Mouse (Mus musculus): Measurements from ENCODE around the gene Atxn2l.
"Not testable (repeated sequence)": the region's sequence is repeated elsewhere in the genome, so short reads cannot be mapped to it uniquely, and the experiment has no call there.

The Atxn2l gene

DNA sequence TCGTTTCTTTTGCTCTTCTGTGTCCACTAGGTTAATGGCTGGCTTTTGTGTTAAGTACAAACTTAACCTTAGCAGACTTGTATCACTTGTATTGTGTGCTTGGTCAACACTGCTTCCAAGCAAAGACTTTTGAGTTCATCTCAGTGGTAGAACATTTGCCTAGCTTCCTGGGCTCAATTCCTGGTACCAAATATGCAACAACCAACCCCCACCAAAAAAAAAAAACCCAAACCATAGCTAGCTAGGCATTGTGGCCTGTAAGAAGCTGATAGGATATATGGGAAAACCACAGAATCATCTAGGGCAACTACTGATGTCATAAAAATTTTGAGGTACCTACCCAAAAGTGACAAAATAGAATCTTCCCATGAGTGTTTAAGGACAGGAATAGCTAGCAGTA, 12.2 kb downstream of the Atxn2l start:
- DNase-seq (ENCODE audit: low read depth, low spot score) = no peak

DNA sequence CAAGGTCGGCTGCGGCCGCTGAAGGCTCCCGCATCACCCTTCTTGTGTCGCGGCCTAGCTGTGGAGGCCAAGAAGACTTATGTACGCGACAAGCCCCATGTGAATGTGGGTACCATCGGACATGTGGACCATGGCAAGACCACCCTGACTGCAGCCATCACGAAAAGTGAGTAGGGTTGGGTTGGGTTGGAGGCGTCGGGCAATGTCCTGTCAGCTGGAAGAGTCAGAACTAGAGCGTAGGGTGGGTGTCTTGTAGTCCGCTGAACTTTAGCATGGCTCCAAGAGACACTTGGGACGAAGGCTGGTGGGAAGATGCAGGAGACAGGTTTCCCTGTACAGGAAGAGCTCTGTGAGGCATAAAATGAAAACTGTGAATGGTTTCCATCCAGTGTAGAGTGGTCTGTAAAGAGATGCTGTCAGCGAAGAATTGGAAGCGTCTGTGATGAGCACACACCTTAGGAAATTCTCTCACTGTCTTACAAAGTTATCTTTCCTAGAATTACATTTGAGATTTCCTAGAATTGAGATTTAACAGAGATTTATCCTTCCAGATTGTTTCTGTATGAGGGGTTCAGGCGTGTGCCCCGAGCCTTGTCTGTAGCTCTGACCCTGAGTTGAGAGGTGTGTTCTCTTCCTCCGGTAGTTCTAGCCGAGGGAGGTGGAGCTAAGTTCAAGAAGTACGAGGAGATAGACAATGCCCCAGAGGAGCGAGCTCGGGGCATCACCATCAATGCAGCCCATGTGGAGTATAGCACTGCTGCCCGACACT, 15.4 kb downstream of the Atxn2l start:
- DNase-seq (ENCODE audit: low read depth, low spot score) = not testable (repeated sequence)

DNA sequence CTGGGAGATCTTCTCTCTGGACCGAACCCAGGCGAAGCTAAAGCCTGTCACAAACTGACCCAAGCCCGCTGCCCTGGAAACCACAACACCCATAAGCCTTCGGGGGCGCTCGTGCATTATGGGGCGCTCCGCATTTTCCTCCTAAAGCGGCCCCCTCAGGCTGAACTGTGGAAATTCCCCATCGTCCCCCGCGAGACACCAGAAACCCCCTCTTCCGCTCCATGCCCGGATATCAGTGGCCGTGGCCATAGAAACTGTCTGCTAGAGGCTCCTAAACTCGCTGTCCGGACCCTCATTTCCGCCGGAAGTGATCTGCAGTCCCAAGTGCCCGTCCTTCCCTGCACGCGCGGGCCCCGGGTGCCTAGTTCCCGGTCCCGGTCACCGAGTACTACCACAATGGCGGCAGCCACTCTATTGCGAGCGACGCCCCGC, 16.2 kb downstream of the Atxn2l start, which contains the start of gene Tufm:
Gene Tufm, plus strand, starts transcription at position 310 of the 432 bp plus-strand sequence.
- peak; percentile 96 for DNase-seq (ENCODE audit: low read depth, low spot score)

DNA sequence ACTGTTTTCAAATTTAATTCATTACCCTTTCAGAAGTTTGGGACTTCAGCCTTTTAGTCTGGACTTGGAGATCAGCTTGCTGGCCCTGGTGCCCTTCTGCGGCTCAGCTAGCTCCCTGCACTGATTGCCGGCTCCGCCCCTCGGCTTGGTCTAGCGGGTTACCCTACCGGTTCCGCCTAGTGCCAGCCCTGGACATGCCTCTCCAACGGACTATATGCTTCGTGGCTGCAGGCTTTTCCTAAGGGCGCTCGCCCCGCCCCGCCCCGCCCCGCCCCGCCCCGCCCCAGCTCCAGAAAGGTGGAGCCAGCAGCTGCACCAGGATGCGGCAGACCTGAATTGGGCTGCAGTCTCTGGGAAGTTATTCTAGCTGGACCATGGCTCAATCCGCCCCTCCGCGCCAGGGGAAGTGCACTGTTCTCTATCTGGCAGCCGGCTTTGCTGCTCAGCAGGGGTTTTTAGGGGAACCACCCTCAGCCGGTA, 20.8 kb downstream of the Atxn2l start:
- DNase-seq (ENCODE audit: low read depth, low spot score) = no peak

DNA sequence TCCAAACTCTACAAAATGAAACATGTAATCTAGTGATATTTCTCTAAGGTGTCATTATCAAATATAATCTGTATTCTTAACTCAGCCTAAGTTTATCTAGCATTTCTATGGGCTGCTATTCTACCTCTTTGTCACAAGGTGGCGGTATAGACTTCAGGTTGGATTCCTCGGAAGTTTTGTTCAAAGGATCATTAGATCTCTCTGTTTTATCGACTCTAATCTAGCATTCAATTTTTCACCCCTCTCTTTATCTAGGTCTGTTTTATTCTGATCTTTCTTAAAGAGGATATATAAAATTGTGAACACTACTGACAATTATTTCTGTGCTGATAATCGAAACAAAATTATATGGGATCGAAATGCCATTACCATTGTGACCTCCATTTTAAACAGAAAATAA, 21.5 kb downstream of the Atxn2l start:
- no peak for DNase-seq (ENCODE audit: low read depth, low spot score)

DNA sequence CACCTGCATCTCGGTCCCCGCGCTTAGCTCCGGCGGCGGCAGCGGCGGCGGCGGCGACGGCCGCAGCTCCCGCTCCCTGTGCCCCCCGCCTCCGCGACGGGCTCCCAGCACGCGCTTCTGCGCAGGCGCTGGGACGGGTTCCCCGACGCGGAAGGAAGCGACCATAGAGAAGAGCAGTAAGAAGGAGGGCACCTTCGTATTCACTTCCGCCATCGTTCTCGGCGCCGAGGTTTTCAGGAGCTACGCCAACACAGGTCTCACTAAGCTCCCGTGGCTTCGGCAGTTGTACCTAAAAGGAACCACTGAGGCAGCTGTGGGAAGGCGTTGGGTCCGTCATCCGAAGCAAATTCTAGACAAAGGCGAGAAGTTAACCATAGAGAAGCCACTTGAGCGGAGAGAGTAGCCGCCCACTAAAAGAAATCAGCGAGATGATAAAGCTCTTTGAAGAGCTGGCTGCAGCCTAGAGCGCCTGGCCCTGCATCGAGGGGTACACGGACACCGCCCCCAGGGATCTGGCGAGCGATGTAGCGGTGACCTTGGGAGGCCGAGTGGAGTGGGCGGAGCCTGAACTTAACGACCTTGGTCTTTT, 28.1 kb downstream of the Atxn2l start, which contains the start of gene Sh2b1:
Gene Sh2b1, minus strand, starts transcription at position 432 of the 589 bp plus-strand sequence.
- DNase-seq (ENCODE audit: low read depth, low spot score) = peak; percentile 91

DNA sequence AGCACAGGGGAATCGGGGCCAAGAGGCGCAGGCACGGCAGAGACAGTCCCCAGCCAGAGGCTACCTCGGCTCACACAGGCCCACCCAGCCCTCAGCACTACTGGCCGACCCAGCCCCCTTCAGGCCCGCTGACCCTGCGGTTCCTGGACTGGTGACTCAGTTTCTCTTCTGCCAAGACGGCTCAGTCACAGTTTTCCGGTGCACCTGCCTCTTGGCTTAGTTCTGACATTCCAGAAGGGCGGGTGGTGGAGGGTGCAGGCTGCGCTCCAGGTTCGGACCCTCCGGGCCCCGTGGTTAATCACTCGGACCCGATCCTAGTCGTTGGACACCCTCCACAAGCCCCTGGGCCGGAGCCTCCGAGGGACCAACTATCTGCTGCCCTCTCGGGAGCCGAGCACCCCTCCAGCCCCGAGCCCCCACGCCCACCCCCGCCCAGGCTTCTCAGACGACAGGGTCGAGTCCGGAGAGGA, 28.7 kb downstream of the Atxn2l start:
- no peak for DNase-seq (ENCODE audit: low read depth, low spot score)

DNA sequence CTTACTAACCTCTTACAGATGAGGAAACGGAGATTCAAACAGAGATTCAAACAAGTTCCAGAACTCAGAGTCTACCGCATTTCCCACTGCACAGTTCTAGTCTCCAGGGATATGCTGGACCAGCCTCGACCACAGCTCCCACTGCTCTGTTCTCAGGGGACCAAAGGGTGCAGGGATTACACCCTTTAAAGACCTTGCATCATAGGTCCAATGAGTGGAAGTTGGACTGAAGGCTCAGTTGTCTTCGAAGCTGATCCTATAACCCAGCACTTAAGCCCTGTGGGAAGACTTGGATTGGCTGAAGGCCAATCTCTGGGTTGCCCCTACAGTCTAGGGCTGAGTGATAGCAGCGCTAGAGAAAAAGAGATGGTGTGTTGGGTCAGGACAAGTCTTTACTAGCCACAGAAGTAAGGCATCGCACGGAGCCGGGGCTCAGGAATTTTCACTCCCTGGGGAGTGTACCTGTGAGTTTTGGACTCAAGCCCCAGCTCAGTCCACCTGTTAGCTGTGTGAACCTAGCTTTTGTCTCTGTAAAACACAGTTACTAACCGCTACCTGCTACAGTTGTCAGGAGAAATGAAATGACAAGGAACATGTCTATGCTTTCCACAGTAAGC, 29.7 kb downstream of the Atxn2l start:
- DNase-seq (ENCODE audit: low read depth, low spot score) = no peak

DNA sequence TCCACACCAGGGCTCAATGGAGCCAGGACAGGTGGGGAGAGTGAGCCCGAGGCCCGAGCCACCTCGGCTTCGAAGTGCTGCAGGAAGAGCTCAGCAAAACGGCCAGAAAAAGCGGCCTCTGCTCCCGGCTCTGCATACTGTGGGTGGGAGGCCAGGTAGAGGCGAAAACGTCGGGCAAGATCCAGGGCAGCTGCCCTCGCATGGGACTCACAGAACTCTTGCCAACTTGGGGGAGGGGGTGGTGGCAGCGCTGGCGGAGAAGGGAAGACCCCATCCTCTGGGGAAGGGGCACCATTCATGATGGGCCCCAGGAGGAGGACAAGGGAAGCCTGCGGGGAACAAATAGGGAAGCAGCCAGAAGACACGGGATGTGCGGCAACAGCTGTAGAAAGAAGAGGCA, 30.5 kb downstream of the Atxn2l start:
- no peak for DNase-seq (ENCODE audit: low read depth, low spot score)

DNA sequence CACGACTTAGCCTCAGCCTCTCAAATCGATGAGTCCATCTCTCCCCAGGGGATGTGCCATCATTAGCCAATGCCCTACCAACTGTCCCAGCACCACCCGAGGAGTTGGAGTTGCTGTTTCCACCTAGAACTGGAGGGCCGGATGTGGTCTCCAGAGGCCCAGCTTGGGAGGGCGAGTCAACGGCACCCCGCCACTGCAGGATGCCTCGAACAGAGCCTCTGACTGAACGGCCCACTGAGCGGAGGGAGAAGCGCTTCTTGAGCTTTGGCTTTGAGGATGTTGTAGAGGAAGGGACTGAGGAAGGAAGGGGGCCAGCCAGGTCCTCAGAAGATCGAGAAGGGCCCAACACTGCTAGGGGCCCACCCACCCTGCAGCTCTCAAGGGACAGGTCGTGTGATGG, 30.9 kb downstream of the Atxn2l start:
- DNase-seq (ENCODE audit: low read depth, low spot score) = no peak

DNA sequence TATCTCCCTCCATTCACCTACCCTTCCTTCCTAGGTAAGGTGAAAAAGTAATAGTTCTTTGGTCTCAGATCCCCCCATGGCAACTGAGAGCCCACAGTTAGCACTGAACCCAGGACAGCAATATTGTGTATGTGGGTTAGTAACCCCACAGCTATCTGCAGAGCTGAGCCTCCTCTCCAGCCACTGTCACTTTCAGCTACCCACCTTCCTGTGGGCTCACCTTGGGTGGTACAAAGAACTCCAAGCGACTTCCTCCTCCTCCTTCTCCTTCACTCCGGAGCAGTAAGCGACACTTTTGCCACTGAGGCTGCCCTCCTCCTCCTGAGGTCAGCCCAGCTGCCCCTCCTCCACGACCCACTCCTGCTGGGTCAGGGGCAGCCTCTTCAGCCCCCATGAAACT, 31.4 kb downstream of the Atxn2l start:
- DNase-seq (ENCODE audit: low read depth, low spot score) = no peak

DNA sequence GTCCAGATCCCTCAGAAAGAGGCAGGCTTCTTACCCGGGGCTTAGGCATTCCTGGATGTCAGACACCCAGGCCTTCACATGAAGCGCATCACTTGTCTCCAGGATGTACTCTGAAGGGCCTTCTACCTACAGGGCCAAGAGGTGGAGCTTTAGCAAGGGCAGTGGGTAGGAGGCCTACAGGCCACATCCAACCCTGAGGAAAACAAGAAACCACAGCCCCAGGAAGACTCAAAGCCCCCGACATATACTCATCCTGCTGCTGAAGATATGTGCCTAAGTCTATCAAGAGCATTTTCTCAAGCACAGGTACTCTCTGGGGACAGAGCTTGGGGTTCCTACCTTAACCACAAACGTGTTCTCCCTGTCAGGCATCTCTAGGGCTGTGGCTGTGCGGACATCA, 31.9 kb downstream of the Atxn2l start:
- no peak for DNase-seq (ENCODE audit: low read depth, low spot score)

DNA sequence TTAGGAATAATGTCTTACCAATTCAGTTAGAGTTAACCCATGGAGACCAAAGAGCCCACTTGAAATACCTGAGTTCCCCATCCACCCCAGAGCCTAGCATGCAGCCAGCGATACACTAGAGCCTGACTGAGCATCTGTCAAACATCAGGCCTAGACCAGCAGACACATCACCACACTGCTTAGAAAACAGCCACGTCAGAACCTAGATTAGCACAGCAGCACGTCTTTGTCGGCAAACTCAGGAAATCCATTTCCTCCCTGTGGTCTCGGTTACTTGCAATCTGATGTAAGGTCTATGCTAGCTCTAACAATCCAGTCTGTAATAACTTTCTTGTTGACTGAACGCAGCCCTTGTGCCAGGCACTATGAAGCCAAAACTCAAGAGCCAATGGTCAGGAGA, 33.2 kb downstream of the Atxn2l start:
- no peak for DNase-seq (ENCODE audit: low read depth, low spot score)

DNA sequence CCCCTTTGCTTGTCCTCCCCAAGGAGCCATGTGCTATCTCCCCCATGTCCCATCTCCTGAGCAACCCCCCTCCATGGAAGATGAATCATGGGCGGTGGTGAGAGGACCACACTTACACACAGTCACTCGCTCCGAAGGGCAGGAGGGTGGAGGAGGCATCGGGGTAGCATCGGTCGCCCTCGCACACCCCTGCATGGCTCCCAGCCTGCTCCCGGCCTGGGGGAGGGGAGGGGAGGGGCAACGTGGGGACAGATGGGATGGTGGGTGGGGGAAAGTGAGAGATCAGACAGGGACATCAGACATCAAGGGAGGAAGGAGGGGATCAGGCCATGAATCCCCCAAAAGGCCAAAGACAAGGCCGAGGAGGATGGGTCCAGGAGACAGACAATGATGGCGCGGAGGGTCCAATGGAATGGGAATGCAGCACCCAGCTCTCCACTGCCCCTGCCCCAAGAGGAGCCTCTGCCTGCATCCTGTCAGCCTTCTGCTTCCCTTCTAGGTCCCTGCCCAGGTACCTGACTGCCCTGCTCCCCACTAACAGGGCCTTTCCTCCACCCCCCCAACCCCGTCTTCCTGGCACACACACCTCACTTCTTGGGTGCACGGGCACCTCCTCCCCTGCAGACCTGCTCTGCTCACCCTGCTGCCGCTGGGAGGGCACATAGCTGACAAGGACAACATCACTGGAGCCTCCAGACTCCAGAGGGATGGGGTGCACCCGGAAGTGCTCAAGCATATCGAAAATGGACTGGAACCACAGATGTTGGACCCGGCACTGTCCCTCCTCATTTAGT, 35.2 kb downstream of the Atxn2l start:
- no peak for DNase-seq (ENCODE audit: low read depth, low spot score)

DNA sequence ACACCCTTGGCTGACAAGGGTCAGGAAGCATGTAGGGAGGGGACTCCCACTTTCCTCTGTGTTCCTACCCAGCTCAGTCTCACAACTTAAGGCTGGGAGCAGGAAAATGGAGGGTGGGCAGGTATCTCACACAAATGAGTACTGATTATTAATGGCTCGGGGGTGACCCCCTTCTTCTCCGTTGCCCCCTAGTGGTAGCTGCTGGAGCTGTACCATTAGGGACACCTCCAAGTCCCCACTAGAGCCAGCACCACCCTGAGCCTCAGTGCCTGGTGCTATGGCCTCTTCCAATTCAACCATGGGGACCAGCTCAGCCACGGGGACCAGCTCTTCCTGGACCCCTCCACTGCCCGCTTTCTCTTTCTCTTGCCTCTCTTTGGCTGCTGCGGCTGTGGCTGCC, 36.0 kb downstream of the Atxn2l start:
- DNase-seq (ENCODE audit: low read depth, low spot score) = no peak

DNA sequence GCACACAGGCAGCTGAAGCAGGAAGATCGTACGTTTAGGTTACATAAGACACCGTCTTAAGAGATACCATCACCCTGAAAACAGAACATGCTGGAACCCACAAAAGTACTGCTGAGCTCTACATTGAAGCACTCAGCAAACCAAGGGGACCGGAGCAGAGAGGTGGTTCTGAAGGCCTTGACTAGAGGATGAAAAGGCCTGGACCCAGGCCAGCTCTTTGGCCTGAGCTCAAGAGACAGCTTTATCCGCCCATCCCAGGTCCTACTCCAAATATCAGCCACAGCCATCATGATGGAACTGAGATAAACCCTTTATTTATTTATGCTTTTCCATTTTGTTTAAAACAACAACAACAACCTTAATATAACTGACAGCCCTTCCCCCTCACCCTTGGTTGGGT, 36.5 kb downstream of the Atxn2l start:
- no peak for DNase-seq (ENCODE audit: low read depth, low spot score)

DNA sequence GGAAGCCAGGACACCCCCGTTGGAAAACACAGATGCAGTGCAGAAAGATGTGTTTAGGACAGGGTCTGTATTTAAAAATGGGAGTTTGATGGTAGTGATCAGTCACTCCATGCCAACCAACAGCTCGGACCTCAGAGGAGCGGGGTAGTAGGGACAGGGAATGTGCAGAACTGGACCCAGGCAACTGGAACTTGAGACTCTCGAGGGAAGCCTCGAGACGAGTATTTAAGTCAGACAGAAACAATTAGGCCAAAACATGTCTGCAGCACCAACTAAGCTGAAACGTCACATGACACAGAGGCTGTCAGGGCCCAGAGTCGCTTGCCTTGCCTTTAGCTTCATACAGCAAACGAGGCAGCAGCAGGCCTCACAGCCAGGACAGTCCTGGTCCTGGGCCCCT, 37.1 kb downstream of the Atxn2l start:
- no peak for DNase-seq (ENCODE audit: low read depth, low spot score)

DNA sequence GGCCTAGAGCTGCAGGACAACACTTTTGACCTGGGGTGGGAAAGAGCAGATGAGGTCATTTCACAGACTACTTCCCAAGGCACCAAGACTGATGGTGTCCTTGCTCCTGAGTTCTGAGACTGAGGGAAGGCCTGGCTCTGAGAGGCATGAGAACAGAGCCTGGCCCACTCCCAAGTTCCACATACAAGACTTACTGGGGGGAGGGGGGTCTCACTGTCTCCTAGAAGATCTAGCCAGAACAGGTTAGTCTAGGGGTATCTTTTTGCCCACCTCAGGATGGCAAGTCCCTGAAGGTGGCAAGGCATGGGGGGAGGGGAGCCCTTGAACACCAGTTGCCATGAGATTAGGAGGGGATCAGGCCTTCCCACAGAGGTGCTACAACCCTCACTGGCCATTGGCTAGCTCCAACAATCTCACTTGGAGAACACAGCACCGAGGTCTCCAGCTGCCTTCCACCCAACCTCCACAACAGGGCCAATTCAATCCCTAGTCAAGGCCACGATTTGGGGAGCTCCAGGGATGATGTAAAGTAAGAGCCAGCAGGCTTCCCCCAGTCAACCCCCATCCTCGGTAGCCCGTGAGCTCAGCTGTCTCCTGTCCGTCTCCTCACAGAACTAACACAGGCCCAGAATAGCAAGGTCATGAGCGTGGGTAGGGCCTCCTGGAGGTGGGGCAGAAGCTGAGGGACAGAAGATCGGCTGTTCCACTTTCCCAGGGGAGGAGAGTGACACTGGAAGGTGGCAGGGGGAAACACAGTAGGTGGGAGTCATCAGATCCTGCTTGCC, 37.8 kb downstream of the Atxn2l start:
- DNase-seq (ENCODE audit: low read depth, low spot score) = no peak

DNA sequence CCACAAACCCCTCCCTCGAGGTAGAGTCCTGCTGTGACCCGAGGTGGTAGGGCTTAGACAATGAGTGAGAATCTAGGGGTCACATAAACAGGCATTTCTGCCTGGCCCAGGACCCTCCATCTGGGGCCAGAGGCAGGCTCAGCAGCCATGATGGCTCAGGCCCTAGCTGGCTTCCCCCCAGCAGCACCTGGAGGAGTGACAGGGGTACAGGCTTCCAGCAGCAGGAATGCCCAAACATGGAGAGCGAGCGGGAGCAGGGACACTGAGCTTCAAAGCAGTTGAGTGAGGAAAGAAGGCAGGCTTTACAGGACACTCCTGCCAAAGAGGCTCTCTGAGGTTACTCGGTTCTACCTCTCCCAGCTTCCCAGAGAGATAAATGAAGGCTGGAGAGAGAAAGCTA, 38.4 kb downstream of the Atxn2l start:
- DNase-seq (ENCODE audit: low read depth, low spot score) = no peak

DNA sequence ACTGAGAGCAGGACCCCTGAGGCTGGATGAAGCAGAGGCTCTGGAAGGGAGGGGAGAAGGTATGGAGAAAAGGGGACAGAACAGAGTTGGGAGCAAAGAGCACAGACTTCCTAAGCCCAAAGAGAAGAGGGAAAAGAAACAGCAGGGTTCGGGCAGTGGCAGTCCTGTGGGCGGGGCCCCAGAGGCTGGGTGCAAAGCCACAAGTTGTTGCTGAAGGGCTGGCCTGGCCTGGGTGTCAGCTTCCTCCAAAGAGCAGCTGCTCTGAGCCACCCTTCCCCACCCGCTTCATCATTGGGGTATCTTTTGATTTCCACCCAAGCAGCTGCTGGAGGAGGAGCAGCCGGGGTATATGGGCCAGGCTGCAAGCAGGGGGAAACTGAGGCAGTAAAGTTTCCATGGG, 39.1 kb downstream of the Atxn2l start:
- no peak for DNase-seq (ENCODE audit: low read depth, low spot score)

DNA sequence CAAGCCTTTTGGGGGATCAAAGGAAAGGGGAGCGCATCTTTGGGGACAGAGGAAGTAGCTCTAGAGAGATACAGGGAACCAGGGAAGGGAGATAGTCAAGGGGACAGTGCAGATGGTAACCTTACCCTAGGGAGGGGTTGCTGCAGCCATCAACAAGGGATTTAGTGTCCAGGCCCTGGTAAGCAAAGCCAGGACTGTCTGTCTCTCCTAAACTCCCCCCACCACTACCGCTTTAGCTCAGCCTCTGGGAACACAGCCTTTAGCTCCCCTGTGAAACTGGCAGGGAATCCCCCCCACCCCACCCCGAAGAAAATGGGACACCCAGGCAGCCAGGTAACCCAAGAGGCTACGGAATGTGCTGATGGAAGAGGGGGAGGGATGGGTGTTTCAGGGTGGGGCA, 39.7 kb downstream of the Atxn2l start:
- DNase-seq (ENCODE audit: low read depth, low spot score) = no peak

Measured in brain, embryonic 18.5 days (tissue).